Mouse (Mus musculus) MEL (cell line): ENCODE data around the gene Ctu2.

ENCODE experiments used
- EP300 ChIP-seq, 2 experiments: IDR thresholded peaks; 2 replicates each; pipeline ENCODE4 v1.6.1; 2011; ENCODE audit warnings: improper control_type of control experiment in 2 of 2, low read length in 2 of 2, low read depth in 1 of 2, mild to moderate bottlenecking in 1 of 2
- GABPA ChIP-seq: IDR thresholded peaks from 2 replicates; pipeline ENCODE4 v1.6.1; 2012; ENCODE audit warnings: low read depth, mild to moderate bottlenecking, inconsistent platforms, low read length, improper control_type of control experiment, moderate library complexity
- GATA1 ChIP-seq: IDR thresholded peaks from 2 replicates; pipeline ENCODE4 v1.6.1; 2011; ENCODE audit warnings: low read depth, low read length, improper control_type of control experiment
- POLR2A ChIP-seq, 2 experiments: IDR thresholded peaks; 2 replicates each; pipeline ENCODE4 v1.6.1; 2011 to 2012; ENCODE audit warnings: low read length in 2 of 2, mild to moderate bottlenecking in 2 of 2, control low read depth in 1 of 2, improper control_type of control experiment in 1 of 2, low read depth in 1 of 2, moderate library complexity in 1 of 2; ENCODE audit not compliant: control insufficient read depth in 1 of 2, insufficient read depth in 1 of 2, poor library complexity in 1 of 2
- RAD21 ChIP-seq: IDR thresholded peaks from 2 replicates; pipeline ENCODE4 v1.6.1; 2011; ENCODE audit warnings: mild to moderate bottlenecking, low read depth, low read length, improper control_type of control experiment
- TCF12 ChIP-seq: IDR thresholded peaks from 2 replicates; pipeline ENCODE4 v1.6.1; 2014; ENCODE audit warnings: low read depth, mild to moderate bottlenecking, inconsistent platforms, low read length, improper control_type of control experiment, moderate library complexity
- ZC3H11A ChIP-seq: IDR thresholded peaks from 2 replicates; pipeline ENCODE4 v1.6.1; 2012; ENCODE audit warnings: low read depth, mild to moderate bottlenecking, inconsistent platforms, low read length, improper control_type of control experiment

- no peak for TF ChIP-seq ZC3H11A
- TF ChIP-seq RAD21, result no peak
- no peak for TF ChIP-seq GATA1
- TF ChIP-seq EP300 (IDR thresholded peaks at IDR 0.05; ENCODE audit: low read depth in 1 of 2, low read length in 2 of 2), result no peak
- no peak for TF ChIP-seq GABPA
- no peak for TF ChIP-seq POLR2A (IDR thresholded peaks at IDR 0.05; ENCODE audit: control insufficient read depth in 1 of 2, insufficient read depth in 1 of 2, low read depth in 1 of 2, low read length in 2 of 2, poor library complexity in 1 of 2)
- TF ChIP-seq TCF12, result no peak
Measured at GRCm38 (mm10) chr8:122437708-122438331, 38.1 kb upstream of the Ctu2 start.
